Mouse (Mus musculus) kidney, adult 2 months (tissue): Measurements from ENCODE around the gene Mnt. TPM values are rescaled to one million over a fixed set of nuclear protein-coding genes. Genes with fewer than 3 reads are reported as not detected.
A peak's percentile ranks its signal among the peaks of the same experiment; 100 is the strongest.

Experiments used
- DNase-seq: peaks from one replicate; pipeline ENCODE4 v3.0.0; 2021
- H3K27ac ChIP-seq: fragments of 200-500 bp; 2 replicates; pipeline ENCODE4 v1.5.1; 2012; ENCODE audit warnings: low read depth, low read length, control low read depth, inconsistent platforms; ENCODE audit not compliant: insufficient read depth
- H3K27me3 ChIP-seq: fragments of 200-500 bp; replicated peaks from 2 replicates; pipeline ENCODE4 v1.6.1; 2012; ENCODE audit warnings: mild to moderate bottlenecking, moderate library complexity, low read length, inconsistent platforms; ENCODE audit not compliant: control insufficient read depth, insufficient read depth
- H3K36me3 ChIP-seq: fragments of 200-500 bp; 2 replicates; pipeline ENCODE4 v1.6.1; 2012; ENCODE audit warnings: mild to moderate bottlenecking, moderate library complexity, low read length, inconsistent platforms; ENCODE audit not compliant: control insufficient read depth, insufficient read depth
- H3K4me1 ChIP-seq: fragments of 200-500 bp; 2 replicates; pipeline ENCODE4 v1.6.1; 2011; ENCODE audit warnings: low read length; ENCODE audit not compliant: control insufficient read depth, insufficient read depth
- H3K4me3 ChIP-seq: fragments of 200-500 bp; 2 replicates; pipeline ENCODE4 v1.5.1; 2011; ENCODE audit warnings: mild to moderate bottlenecking, low read depth, low read length, control low read depth; ENCODE audit not compliant: insufficient read depth
- CTCF ChIP-seq: fragments of 200-500 bp; conservative IDR thresholded peaks from 2 replicates; pipeline ENCODE4 v1.5.1; 2011; ENCODE audit warnings: low read depth, mild to moderate bottlenecking, control low read depth, low read length, moderate library complexity, mixed read lengths; ENCODE audit not compliant: insufficient read depth, insufficient read length
- POLR2A ChIP-seq: fragments of 200-500 bp; IDR thresholded peaks from one replicate; pipeline ENCODE4 v1.6.1; 2011; ENCODE audit warnings: low read depth, low read length, control low read depth
- WGBS: fragments of 180-500 bp; shearing (Covaris S2); methylation state at CpG from one replicate; pipeline ENCODE4 v1.1.7; 2018; 5-methylcytosine and 5-hydroxymethylcytosine counted together
- polyA plus RNA-seq: library from polyadenylated mRNA; depleted of rRNA; stranded (reverse); fragments of >200 nt; gene quantifications from 2 replicates; pipeline ENCODE4 v1.2.3, GENCODE M21; 2012

Gene Mnt
- polyA plus RNA-seq, 1 experiment: 13.9 TPM

- Histone ChIP-seq H3K4me3 (no peak overlapping the region), H3K27me3 (no peaks in the 10 kb centered on the region), H3K4me1 (0 out of 2 replicates have a peak, but pooled peaks cover 4% of the 10 kb centered on the region), H3K36me3 (no peaks in the 10 kb centered on the region), H3K27ac (no peak overlapping the region)
- 80% methylated on average over 4 of the region's 4 CpGs for WGBS
- TF ChIP-seq POLR2A: no peak
- TF ChIP-seq CTCF: no peak
- peak; percentile 34 for DNase-seq
These were observed 35.9 kb downstream of the Mnt start for GRCm38 (mm10) chr11:74866640-74867039.

GRCm38 (mm10) chr11:74867181-74867580, 36.5 kb downstream of the Mnt start:
- Histone ChIP-seq H3K4me1 (0 out of 2 replicates have a peak, but pooled peaks cover 4% of the 10 kb centered on the region), H3K4me3 (no peak overlapping the region), H3K27ac (no peak overlapping the region), H3K27me3 (no peaks in the 10 kb centered on the region), H3K36me3 (no peaks in the 10 kb centered on the region)
- TF ChIP-seq POLR2A: no peak
- TF ChIP-seq CTCF: no peak; the same call in 1 of the 2 replicates
- WGBS: 48% methylated on average over 2 of the region's 2 CpGs
- peak; percentile 91 for DNase-seq

- no peak for DNase-seq
- TF ChIP-seq POLR2A (no peak), CTCF (no peak)
- 89% methylated on average over 13 of the region's 13 CpGs for WGBS
- Histone ChIP-seq H3K27me3 (no peaks in the 10 kb centered on the region), H3K4me3 (no peak overlapping the region), H3K36me3 (no peaks in the 10 kb centered on the region), H3K27ac (no peak overlapping the region), H3K4me1 (0 out of 2 replicates have a peak, but pooled peaks cover 4% of the 10 kb centered on the region)
These were observed 37.5 kb downstream of the Mnt start for GRCm38 (mm10) chr11:74868046-74868760.

GRCm38 (mm10) chr11:74869603-74870002, 38.9 kb downstream of the Mnt start:
- TF ChIP-seq CTCF (no peak), POLR2A (no peak)

GRCm38 (mm10) chr11:74870544-74870943, 39.8 kb downstream of the Mnt start:
- DNase-seq: peak; percentile 31
- 47% methylated on average over 4 of the region's 4 CpGs for WGBS
- TF ChIP-seq POLR2A (no peak), CTCF (no peak)
- Histone ChIP-seq H3K36me3 (no peaks in the 10 kb centered on the region), H3K27me3 (no peaks in the 10 kb centered on the region), H3K27ac (no peak overlapping the region), H3K4me3 (no peak overlapping the region), H3K4me1 (0 out of 2 replicates have a peak, but pooled peaks cover 4% of the 10 kb centered on the region)

More at GRCm38 (mm10) chr11:74869603-74870002, 38.9 kb downstream of the Mnt start:
- H3K36me3 ChIP-seq: no peaks in the 10 kb centered on the region
- H3K27ac ChIP-seq: no peak overlapping the region
- WGBS: 88% methylated on average over 6 of the region's 6 CpGs
- H3K4me3 ChIP-seq: no peak overlapping the region
- 0 out of 2 replicates have a peak, but pooled peaks cover 4% of the 10 kb centered on the region for H3K4me1 ChIP-seq
- no peaks in the 10 kb centered on the region for H3K27me3 ChIP-seq
- DNase-seq: no peak

GRCm38 (mm10) chr11:74870991-74871622, 40.4 kb downstream of the Mnt start:
- no peaks in the 10 kb centered on the region for H3K27me3 ChIP-seq
- no peak overlapping the region for H3K4me3 ChIP-seq
- TF ChIP-seq CTCF: no peak; the same call in 1 of the 2 replicates
- no peak for TF ChIP-seq POLR2A
- DNase-seq: no peak
- no peak overlapping the region for H3K27ac ChIP-seq
- H3K4me1 ChIP-seq: 0 out of 2 replicates have a peak, but pooled peaks cover 4% of the 10 kb centered on the region
- H3K36me3 ChIP-seq: no peaks in the 10 kb centered on the region
- WGBS: 35% methylated on average over 12 of the region's 12 CpGs

- DNase-seq: no peak
- Histone ChIP-seq H3K4me1 (peaks cover under 1% of the 10 kb centered on the region; the same call in 1 of the 2 replicates), H3K4me3 (no peak overlapping the region), H3K27ac (no peak overlapping the region), H3K36me3 (no peaks in the 10 kb centered on the region), H3K27me3 (no peaks in the 10 kb centered on the region)
- WGBS: 76% methylated on average over 3 of the region's 3 CpGs
- TF ChIP-seq CTCF: no peak
- TF ChIP-seq POLR2A: no peak
These were observed 43.9 kb downstream of the Mnt start for GRCm38 (mm10) chr11:74874630-74875029.
